Mouse (Mus musculus): ENCODE data around the gene Drd4. TPM values are rescaled to one million over a fixed set of nuclear protein-coding genes. Genes with fewer than 3 reads are reported as not detected.
A peak's percentile ranks its signal among the peaks of the same experiment; 100 is the strongest.

Drd4 gene
- polyA plus RNA-seq, 1 experiment from 2014 or later = 0.18 TPM

- ATAC-seq (replicated peaks; ENCODE audit: insufficient number of reproducible peaks, insufficient read depth, low FRiP score, low read depth) = no peak
- 75% methylated on average over 2 of the region's 2 CpGs for WGBS
Observed at GRCm38 (mm10) chr7:141319446-141319845, 27.6 kb downstream of the Drd4 start.

GRCm38 (mm10) chr7:141324686-141325085, 32.9 kb downstream of the Drd4 start:
- Histone ChIP-seq H3K27ac (no peak overlapping the region), H3K9ac (no peak overlapping the region), H3K9me3 (replicated peaks) (no peaks in the 10 kb centered on the region), H3K36me3 (peaks cover 37% of the 10 kb centered on the region), H3K4me1 (replicated peaks) (peaks cover 24% of the 10 kb centered on the region), H3K4me2 (no peak overlapping the region), H3K27me3 (no peaks in the 10 kb centered on the region), H3K4me3 (no peak overlapping the region)
- no peak for ATAC-seq (replicated peaks; ENCODE audit: insufficient number of reproducible peaks, insufficient read depth, low FRiP score, low read depth)
- 70% methylated on average over 1 of the region's 1 CpGs for WGBS

More at GRCm38 (mm10) chr7:141319446-141319845, 27.6 kb downstream of the Drd4 start:
- H3K27ac ChIP-seq = no peak overlapping the region
- no peak overlapping the region for H3K9ac ChIP-seq
- no peak overlapping the region for H3K4me3 ChIP-seq
- H3K27me3 ChIP-seq = no peaks in the 10 kb centered on the region
- no peak overlapping the region for H3K4me2 ChIP-seq
- H3K4me1 ChIP-seq (replicated peaks) = no peaks in the 10 kb centered on the region
- H3K9me3 ChIP-seq (replicated peaks) = no peaks in the 10 kb centered on the region
- peaks cover 75% of the 10 kb centered on the region for H3K36me3 ChIP-seq

- Histone ChIP-seq H3K9me3 (replicated peaks) (no peaks in the 10 kb centered on the region), H3K4me2 (peak overlapping the region; percentile 95), H3K9ac (peak overlapping the region; percentile 88), H3K27ac (peak overlapping the region; percentile 92), H3K36me3 (peaks cover 19% of the 10 kb centered on the region), H3K4me3 (peak overlapping the region; percentile 62), H3K4me1 (replicated peaks) (peaks cover 24% of the 10 kb centered on the region), H3K27me3 (no peaks in the 10 kb centered on the region)
- WGBS = 6% methylated on average over 35 of the region's 35 CpGs
- ATAC-seq (replicated peaks; ENCODE audit: insufficient number of reproducible peaks, insufficient read depth, low FRiP score, low read depth) = peak; percentile 9
Observed at GRCm38 (mm10) chr7:141326546-141327446, 35.0 kb downstream of the Drd4 start.

- H3K4me3 ChIP-seq = peak within 1 kb of the TSS; percentile 62
- peaks cover 11% of the 10 kb centered on the region for H3K36me3 ChIP-seq
- no peaks in the 10 kb centered on the region for H3K9me3 ChIP-seq (replicated peaks)
- peak; percentile 95 for ATAC-seq (replicated peaks; ENCODE audit: insufficient number of reproducible peaks, insufficient read depth, low FRiP score, low read depth)
- peak within 1 kb of the TSS; percentile 92 for H3K27ac ChIP-seq
- WGBS = under 1% methylated on average over 102 of the region's 105 CpGs
- no peaks in the 10 kb centered on the region for H3K27me3 ChIP-seq
- H3K4me2 ChIP-seq = peak within 1 kb of the TSS; percentile 95
- H3K4me1 ChIP-seq (replicated peaks) = peaks cover 24% of the 10 kb centered on the region
- H3K9ac ChIP-seq = peak within 1 kb of the TSS; percentile 88
Observed at GRCm38 (mm10) chr7:141327469-141328372, 35.9 kb downstream of the Drd4 start, which contains the start of the genes Deaf1 and Tmem80. Gene Deaf1, minus strand, starts transcription at chr7:141327690. Gene Tmem80, plus strand, starts transcription at chr7:141327739.

- H3K9ac ChIP-seq = peak overlapping the region; percentile 88
- peaks cover 11% of the 10 kb centered on the region; the same call in 1 of the 2 replicates for H3K36me3 ChIP-seq
- peaks cover 24% of the 10 kb centered on the region for H3K4me1 ChIP-seq (replicated peaks)
- peak overlapping the region; percentile 95 for H3K4me2 ChIP-seq
- 0 out of 2 replicates have a peak, but pooled peaks have one; percentile 11 for ATAC-seq (replicated peaks; ENCODE audit: insufficient number of reproducible peaks, insufficient read depth, low FRiP score, low read depth)
- H3K9me3 ChIP-seq (replicated peaks) = no peaks in the 10 kb centered on the region
- H3K27me3 ChIP-seq = no peaks in the 10 kb centered on the region
- WGBS = 18% methylated on average over 24 of the region's 24 CpGs
- peak overlapping the region; percentile 62 for H3K4me3 ChIP-seq
- peak overlapping the region; percentile 92 for H3K27ac ChIP-seq
Observed at GRCm38 (mm10) chr7:141328373-141328990, 36.7 kb downstream of the Drd4 start.

- H3K27ac ChIP-seq = no peak overlapping the region
- H3K4me3 ChIP-seq = no peak overlapping the region
- H3K36me3 ChIP-seq = peaks cover 14% of the 10 kb centered on the region
- H3K9ac ChIP-seq = no peak overlapping the region
- H3K4me2 ChIP-seq = no peak overlapping the region
- no peaks in the 10 kb centered on the region for H3K27me3 ChIP-seq
- no peak for ATAC-seq (replicated peaks; ENCODE audit: insufficient number of reproducible peaks, insufficient read depth, low FRiP score, low read depth)
- H3K4me1 ChIP-seq (replicated peaks) = peaks cover 18% of the 10 kb centered on the region
- no peaks in the 10 kb centered on the region for H3K9me3 ChIP-seq (replicated peaks)
Observed at GRCm38 (mm10) chr7:141330706-141331105, 38.9 kb downstream of the Drd4 start.

GRCm38 (mm10) chr7:141331990-141332389, 40.2 kb downstream of the Drd4 start:
- no peak overlapping the region for H3K4me3 ChIP-seq
- no peak overlapping the region for H3K27ac ChIP-seq
- H3K36me3 ChIP-seq = peaks cover 14% of the 10 kb centered on the region
- H3K9me3 ChIP-seq (replicated peaks) = no peaks in the 10 kb centered on the region
- no peak overlapping the region for H3K9ac ChIP-seq
- ATAC-seq (replicated peaks; ENCODE audit: insufficient number of reproducible peaks, insufficient read depth, low FRiP score, low read depth) = no peak
- no peak overlapping the region for H3K4me2 ChIP-seq
- peaks cover 5% of the 10 kb centered on the region for H3K4me1 ChIP-seq (replicated peaks)
- H3K27me3 ChIP-seq = no peaks in the 10 kb centered on the region
- 76% methylated on average over 6 of the region's 6 CpGs for WGBS

- WGBS = 83% methylated on average over 2 of the region's 2 CpGs
- H3K27me3 ChIP-seq = peaks cover 10% of the 10 kb centered on the region
- no peaks in the 10 kb centered on the region for H3K9me3 ChIP-seq (replicated peaks)
- H3K9ac ChIP-seq = no peak overlapping the region
- H3K36me3 ChIP-seq = peaks cover 14% of the 10 kb centered on the region
- no peak overlapping the region for H3K4me2 ChIP-seq
- peaks cover 10% of the 10 kb centered on the region for H3K4me1 ChIP-seq (replicated peaks)
- no peak for ATAC-seq (replicated peaks; ENCODE audit: insufficient number of reproducible peaks, insufficient read depth, low FRiP score, low read depth)
- no peak overlapping the region for H3K4me3 ChIP-seq
- H3K27ac ChIP-seq = no peak overlapping the region
Observed at GRCm38 (mm10) chr7:141335044-141335579, 43.3 kb downstream of the Drd4 start.

GRCm38 (mm10) chr7:141335682-141336081, 43.9 kb downstream of the Drd4 start:
- Histone ChIP-seq H3K9ac (no peak overlapping the region), H3K4me1 (replicated peaks) (peaks cover 10% of the 10 kb centered on the region), H3K4me3 (no peak overlapping the region), H3K36me3 (peaks cover 14% of the 10 kb centered on the region), H3K27ac (no peak overlapping the region), H3K4me2 (no peak overlapping the region), H3K27me3 (peaks cover 10% of the 10 kb centered on the region), H3K9me3 (replicated peaks) (no peaks in the 10 kb centered on the region)
- no peak for ATAC-seq (replicated peaks; ENCODE audit: insufficient number of reproducible peaks, insufficient read depth, low FRiP score, low read depth)
- 96% methylated on average over 4 of the region's 4 CpGs for WGBS

GRCm38 (mm10) chr7:141336296-141336695, 44.5 kb downstream of the Drd4 start:
- Histone ChIP-seq H3K27ac (no peak overlapping the region), H3K9me3 (replicated peaks) (no peaks in the 10 kb centered on the region), H3K4me3 (no peak overlapping the region), H3K9ac (no peak overlapping the region), H3K36me3 (peaks cover 14% of the 10 kb centered on the region), H3K4me2 (no peak overlapping the region), H3K4me1 (replicated peaks) (peaks cover 10% of the 10 kb centered on the region), H3K27me3 (peaks cover 10% of the 10 kb centered on the region)
- ATAC-seq (replicated peaks; ENCODE audit: insufficient number of reproducible peaks, insufficient read depth, low FRiP score, low read depth) = no peak
- 80% methylated on average over 3 of the region's 3 CpGs for WGBS
